Mouse (Mus musculus): Measurements from ENCODE around the gene a.

GRCm38 (mm10) chr2:155039956-155040355 lies 248.8 kb downstream of the a start:
- TF ChIP-seq CTCF (IDR thresholded peaks at IDR 0.05; ENCODE audit: control insufficient read depth, insufficient read depth, insufficient read length) = no peak
- no peak for TF ChIP-seq CEBPB (IDR thresholded peaks at IDR 0.05; ENCODE audit: low read depth)
- no peak for TF ChIP-seq MYOG (IDR thresholded peaks at IDR 0.05; ENCODE audit: control insufficient read depth, extremely low read depth, insufficient read length)
